Mouse (Mus musculus) c-Kit-positive CD71-negative TER-119-negative erythroid progenitor cells, embryonic 14.5 days (primary cell): Measurements from ENCODE around the gene Vmn1r84.

Experiments
- DNase-seq: peaks from one replicate; pipeline ENCODE4 v3.0.0-alpha.2; 2013; ENCODE audit warnings: low read depth

The Vmn1r84 gene

GRCm38 (mm10) chr7:12369173-12369572 lies at the start of gene Vmn1r84:
Vmn1r84 (minus strand) TSS chr7:12369273.
- DNase-seq: no peak

- no peak for DNase-seq
Observed at GRCm38 (mm10) chr7:12329381-12329780, 39.7 kb downstream of the Vmn1r84 start, which contains the start of gene Vmn1r83. Vmn1r83 (minus strand) TSS chr7:12329481.
